Mouse (Mus musculus) embryonic fibroblast, embryonic 13.5 days (primary cell): ENCODE results near the gene Cacna2d3.

Experiments
- CTCF ChIP-seq: IDR thresholded peaks from 2 replicates; pipeline ENCODE4 v1.5.1; 2011; ENCODE audit warnings: mild to moderate bottlenecking, control low read depth, low read length, moderate library complexity, borderline replicate concordance; ENCODE audit not compliant: insufficient read depth
- POLR2A ChIP-seq: IDR thresholded peaks from 2 replicates; pipeline ENCODE4 v1.6.1; 2011; ENCODE audit warnings: low read depth, mild to moderate bottlenecking, control low read depth, low read length, moderate library complexity

GRCm38 (mm10) chr14:29334216-29334615 is 387.4 kb downstream of the Cacna2d3 start:
- TF ChIP-seq CTCF = no peak
- TF ChIP-seq POLR2A = no peak
